16 mouse cellular contexts compared by ENCODE assay signal in the genomic region with DNA sequence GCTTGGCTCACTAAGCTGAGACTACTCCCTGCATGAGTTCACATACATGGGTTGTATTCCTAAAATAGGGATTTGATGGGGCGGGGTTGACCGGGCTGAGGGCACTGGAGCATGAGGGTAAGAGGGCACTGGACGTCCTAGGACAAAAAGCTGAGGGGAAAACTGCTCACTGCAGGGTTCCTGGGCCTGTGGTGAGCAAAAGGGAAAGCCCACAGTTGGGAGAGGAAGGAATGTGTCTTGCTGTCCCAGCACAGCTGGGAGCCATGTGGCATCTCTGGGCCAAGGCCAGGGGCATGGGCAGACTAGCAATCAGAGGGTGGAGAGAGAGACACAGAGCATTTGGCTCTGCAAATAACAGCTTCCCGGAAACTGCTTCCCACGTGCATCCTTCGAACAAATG. TPM values are rescaled to one million over a fixed set of nuclear protein-coding genes. Genes with fewer than 3 reads are reported as not detected.
DNase-seq lines count a peak whose midpoint lies in the region; ATAC-seq and TF ChIP-seq lines count a peak whose summit lies in the region.
"Had no signal": no experiment of that assay in that cellular context is flagged by ENCODE, and none has a peak within 500 bp of the region (broad histone marks: within the 10 kb centered on the region; RNA-seq: fewer than 3 reads in every experiment).

No protein-coding gene starts in this region.

- ATAC-seq in forebrain, embryonic 14.5 days, result no peak
- no peak for ATAC-seq in liver, postnatal 0 days
- ATAC-seq: intestine, postnatal 0 days; midbrain, embryonic 15.5 days had no signal

- H3K9me3 ChIP-seq in forebrain, embryonic 10.5 days, result no peaks in the 10 kb centered on the region
- no peaks in the 10 kb centered on the region for H3K9me3 ChIP-seq in forebrain, embryonic 14.5 days (replicated peaks; ENCODE audit: control insufficient read depth, low read length)
- H3K9me3 ChIP-seq in liver, postnatal 0 days (ENCODE audit: low read length), result no peaks in the 10 kb centered on the region
- H3K9me3 ChIP-seq: hindbrain, embryonic 15.5 days; midbrain, embryonic 15.5 days had no signal

- WGBS in forebrain, embryonic 10.5 days, result 64% methylated on average over 6 of the region's 6 CpGs
- WGBS in forebrain, embryonic 14.5 days, result 48% methylated on average over 6 of the region's 6 CpGs
- WGBS in liver, postnatal 0 days (ENCODE audit: insufficient replicate concordance), result 68% methylated on average over 6 of the region's 6 CpGs

- no peak overlapping the region for H3K4me2 ChIP-seq in forebrain, embryonic 14.5 days (ENCODE audit: low read length)
- H3K4me2 ChIP-seq in liver, postnatal 0 days (ENCODE audit: low read depth, low read length), result no peak overlapping the region
- H3K4me2 ChIP-seq: hindbrain, embryonic 15.5 days; midbrain, embryonic 15.5 days had no signal

- H3K36me3 ChIP-seq in forebrain, embryonic 10.5 days (replicated peaks), result no peaks in the 10 kb centered on the region
- no peaks in the 10 kb centered on the region for H3K36me3 ChIP-seq in forebrain, embryonic 14.5 days (ENCODE audit: control insufficient read depth, insufficient read depth, low read length)
- H3K36me3 ChIP-seq in liver, postnatal 0 days (replicated peaks; ENCODE audit: insufficient read depth, low read length), result no peaks in the 10 kb centered on the region
- H3K36me3 ChIP-seq: hindbrain, embryonic 15.5 days; midbrain, embryonic 15.5 days had no signal

- no peak overlapping the region for H3K4me3 ChIP-seq in forebrain, embryonic 10.5 days
- H3K4me3 ChIP-seq in forebrain, embryonic 14.5 days (ENCODE audit: low read depth, low read length), result no peak overlapping the region
- no peak overlapping the region for H3K4me3 ChIP-seq in liver, postnatal 0 days (ENCODE audit: low read depth, low read length)
- H3K4me3 ChIP-seq: hindbrain, embryonic 15.5 days; midbrain, embryonic 15.5 days had no signal

- no peak for DNase-seq in forebrain, embryonic 10.5 days (ENCODE audit: extremely low spot score, low spot score)
- DNase-seq in forebrain, embryonic 14.5 days (ENCODE audit: low spot score), result no peak
- DNase-seq in kidney, adult 11 months, result peak; percentile 61
- no peak for DNase-seq in kidney, postnatal 10 days
- peak; percentile 33 for DNase-seq in 3134 (ENCODE audit: extremely low read depth, insufficient read length, low spot score)
- peak; percentile 30 for DNase-seq in brain, adult 2 months (ENCODE audit: low read depth, low spot score)
- no peak for DNase-seq in liver, postnatal 0 days
- DNase-seq in left cerebral cortex, postnatal 14 days (ENCODE audit: low spot score in 2 of 2), result no peak
- DNase-seq: adrenal gland, adult 8-10 months; cerebellum, adult 2 months; gastrocnemius, postnatal 36 days; right cerebral cortex, postnatal 25 days; thymus, adult 2 months had no signal

- intact Hi-C loops in left cerebral cortex, postnatal 14 days (cut with DNase I), result no loop called here

- H3K27ac ChIP-seq in forebrain, embryonic 10.5 days, result 0 out of 2 replicates have a peak overlapping the region, but pooled peaks have one; percentile 1
- H3K27ac ChIP-seq in forebrain, embryonic 14.5 days (ENCODE audit: low read depth, low read length), result no peak overlapping the region
- H3K27ac ChIP-seq in liver, postnatal 0 days (ENCODE audit: low read depth), result no peak overlapping the region
- H3K27ac ChIP-seq: hindbrain, embryonic 15.5 days; midbrain, embryonic 15.5 days had no signal

- peaks cover 7% of the 10 kb centered on the region for H3K4me1 ChIP-seq in forebrain, embryonic 10.5 days
- no peaks in the 10 kb centered on the region for H3K4me1 ChIP-seq in forebrain, embryonic 14.5 days (ENCODE audit: control insufficient read depth, insufficient read depth, low read length)
- no peaks in the 10 kb centered on the region for H3K4me1 ChIP-seq in liver, postnatal 0 days (ENCODE audit: insufficient read depth)
- H3K4me1 ChIP-seq: hindbrain, embryonic 15.5 days; midbrain, embryonic 15.5 days had no signal

- no peak for TF ChIP-seq CTCF in liver, postnatal 0 days (IDR thresholded peaks at IDR 0.05; ENCODE audit: low read depth)

- no peak for TF ChIP-seq EP300 in liver, postnatal 0 days (IDR thresholded peaks at IDR 0.05; ENCODE audit: low read depth)

- no peaks in the 10 kb centered on the region for H3K27me3 ChIP-seq in forebrain, embryonic 10.5 days (ENCODE audit: poor library complexity, severe bottlenecking)
- H3K27me3 ChIP-seq in forebrain, embryonic 14.5 days (replicated peaks; ENCODE audit: control insufficient read depth, insufficient read depth, low read length), result no peaks in the 10 kb centered on the region
- no peaks in the 10 kb centered on the region for H3K27me3 ChIP-seq in liver, postnatal 0 days (ENCODE audit: insufficient read depth, low read length)
- H3K27me3 ChIP-seq: hindbrain, embryonic 15.5 days; midbrain, embryonic 15.5 days had no signal

- no peak overlapping the region for H3K9ac ChIP-seq in forebrain, embryonic 14.5 days (ENCODE audit: low read length)
- H3K9ac ChIP-seq in liver, postnatal 0 days (replicated peaks), result no peak overlapping the region
- H3K9ac ChIP-seq: hindbrain, embryonic 15.5 days; midbrain, embryonic 15.5 days had no signal

RNA-seq across cellular contexts. Expression of a gene that starts 25.4 kb away (rescaled TPM):
- polyA plus RNA-seq in forebrain, embryonic 10.5 days (2016; fragmentation: Nextera tagmentation; extraction: Ambion mirVana), result 39.2 and 43.2 TPM in 2 replicates
- polyA plus RNA-seq in forebrain, embryonic 14.5 days (2014; fragmentation: Nextera tagmentation; extraction: Ambion mirVana), result 71.7 and 75.2 TPM in 2 replicates
- polyA plus RNA-seq in liver, postnatal 0 days (2015; fragmentation: Nextera tagmentation; extraction: Ambion mirVana), result 16.1 and 16.4 TPM in 2 replicates
- total RNA-seq in left cerebral cortex, postnatal 14 days (2021), result 10 to 100 TPM; 14.9 to 16.3 TPM

RNA-seq across cellular contexts. Expression of a gene that starts 28.1 kb away (rescaled TPM):
- polyA plus RNA-seq in forebrain, embryonic 10.5 days (2016; fragmentation: Nextera tagmentation; extraction: Ambion mirVana), result 0.49 and 0.67 TPM in 2 replicates
- polyA plus RNA-seq in forebrain, embryonic 14.5 days (2014; fragmentation: Nextera tagmentation; extraction: Ambion mirVana), result 0.20 TPM in 1 of 2 replicates, not detected in the other
- 0.07 and 0.25 TPM in 2 replicates for polyA plus RNA-seq in liver, postnatal 0 days (2015; fragmentation: Nextera tagmentation; extraction: Ambion mirVana)
- under 1 TPM; 0.13 TPM for total RNA-seq in left cerebral cortex, postnatal 14 days (2021)

Comparison
In these comparisons a context has a peak if more than half of its experiments do, and no peak if none do; other contexts are left out.
1. DNase-seq: peak in kidney, adult 11 months (single experiment), 3134 (single experiment) and brain, adult 2 months (single experiment); none in forebrain, embryonic 10.5 days (single experiment), forebrain, embryonic 14.5 days (single experiment), kidney, postnatal 10 days (single experiment), liver, postnatal 0 days (single experiment) and left cerebral cortex, postnatal 14 days (0 of 2).